Mouse (Mus musculus): Measurements from ENCODE around the gene Rhoh. TPM values are rescaled to one million over a fixed set of nuclear protein-coding genes. Genes with fewer than 3 reads are reported as not detected.

The Rhoh gene
- polyA plus RNA-seq, 1 experiment from 2014 or later: 0.39 TPM

- no peaks in the 10 kb centered on the region for H3K36me3 ChIP-seq (ENCODE audit: control insufficient read depth, insufficient read depth, low read length)
- no peaks in the 10 kb centered on the region for H3K27me3 ChIP-seq (ENCODE audit: control insufficient read depth, insufficient read depth, low read length)
- no peaks in the 10 kb centered on the region for H3K9me3 ChIP-seq (ENCODE audit: control insufficient read depth, low read length)
- WGBS: 89% methylated on average over 17 of the region's 17 CpGs
- H3K4me1 ChIP-seq (ENCODE audit: control insufficient read depth, insufficient read depth, low read length): no peaks in the 10 kb centered on the region
- H3K4me2 ChIP-seq (ENCODE audit: low read depth, low read length): no peak overlapping the region
- H3K4me3 ChIP-seq (ENCODE audit: low read depth, low read length): no peak overlapping the region
- H3K27ac ChIP-seq (ENCODE audit: low read depth, low read length): no peak overlapping the region
- no peak for ATAC-seq (ENCODE audit: low read depth)
- no peak overlapping the region for H3K9ac ChIP-seq (replicated peaks; ENCODE audit: low read depth, low read length)
Measured at GRCm38 (mm10) chr5:65856591-65857411, 4.2 kb upstream of the Rhoh start.

- no peaks in the 10 kb centered on the region for H3K4me1 ChIP-seq (ENCODE audit: control insufficient read depth, insufficient read depth, low read length)
- no peak overlapping the region for H3K27ac ChIP-seq (ENCODE audit: low read depth, low read length)
- WGBS: 89% methylated on average over 12 of the region's 12 CpGs
- H3K4me3 ChIP-seq (ENCODE audit: low read depth, low read length): no peak overlapping the region
- no peaks in the 10 kb centered on the region for H3K9me3 ChIP-seq (ENCODE audit: control insufficient read depth, low read length)
- H3K27me3 ChIP-seq (ENCODE audit: control insufficient read depth, insufficient read depth, low read length): no peaks in the 10 kb centered on the region
- H3K4me2 ChIP-seq (ENCODE audit: low read depth, low read length): no peak overlapping the region
- H3K9ac ChIP-seq (replicated peaks; ENCODE audit: low read depth, low read length): no peak overlapping the region
- H3K36me3 ChIP-seq (ENCODE audit: control insufficient read depth, insufficient read depth, low read length): no peaks in the 10 kb centered on the region
- ATAC-seq (ENCODE audit: low read depth): no peak
Measured at GRCm38 (mm10) chr5:65857935-65858334, 3.1 kb upstream of the Rhoh start.

GRCm38 (mm10) chr5:65858355-65858754, 2.7 kb upstream of the Rhoh start:
- H3K9me3 ChIP-seq (ENCODE audit: control insufficient read depth, low read length): no peaks in the 10 kb centered on the region
- H3K9ac ChIP-seq (replicated peaks; ENCODE audit: low read depth, low read length): no peak overlapping the region
- H3K4me2 ChIP-seq (ENCODE audit: low read depth, low read length): no peak overlapping the region
- H3K4me1 ChIP-seq (ENCODE audit: control insufficient read depth, insufficient read depth, low read length): no peaks in the 10 kb centered on the region
- H3K4me3 ChIP-seq (ENCODE audit: low read depth, low read length): no peak overlapping the region
- no peak overlapping the region for H3K27ac ChIP-seq (ENCODE audit: low read depth, low read length)
- no peak for ATAC-seq (ENCODE audit: low read depth)
- 88% methylated on average over 4 of the region's 6 CpGs for WGBS
- no peaks in the 10 kb centered on the region for H3K27me3 ChIP-seq (ENCODE audit: control insufficient read depth, insufficient read depth, low read length)
- H3K36me3 ChIP-seq (ENCODE audit: control insufficient read depth, insufficient read depth, low read length): no peaks in the 10 kb centered on the region

GRCm38 (mm10) chr5:65858898-65859297, 2.1 kb upstream of the Rhoh start:
- no peaks in the 10 kb centered on the region for H3K27me3 ChIP-seq (ENCODE audit: control insufficient read depth, insufficient read depth, low read length)
- H3K27ac ChIP-seq (ENCODE audit: low read depth, low read length): no peak overlapping the region
- no peak for ATAC-seq (ENCODE audit: low read depth)
- H3K4me2 ChIP-seq (ENCODE audit: low read depth, low read length): no peak overlapping the region
- no peaks in the 10 kb centered on the region for H3K36me3 ChIP-seq (ENCODE audit: control insufficient read depth, insufficient read depth, low read length)
- H3K4me3 ChIP-seq (ENCODE audit: low read depth, low read length): no peak overlapping the region
- 81% methylated on average over 12 of the region's 12 CpGs for WGBS
- H3K4me1 ChIP-seq (ENCODE audit: control insufficient read depth, insufficient read depth, low read length): no peaks in the 10 kb centered on the region
- no peaks in the 10 kb centered on the region for H3K9me3 ChIP-seq (ENCODE audit: control insufficient read depth, low read length)
- H3K9ac ChIP-seq (replicated peaks; ENCODE audit: low read depth, low read length): no peak overlapping the region

- Histone ChIP-seq H3K27ac (ENCODE audit: low read depth, low read length) (no peak overlapping the region), H3K4me1 (ENCODE audit: control insufficient read depth, insufficient read depth, low read length) (no peaks in the 10 kb centered on the region), H3K4me2 (ENCODE audit: low read depth, low read length) (no peak overlapping the region), H3K27me3 (ENCODE audit: control insufficient read depth, insufficient read depth, low read length) (no peaks in the 10 kb centered on the region), H3K9me3 (ENCODE audit: control insufficient read depth, low read length) (no peaks in the 10 kb centered on the region), H3K9ac (replicated peaks; ENCODE audit: low read depth, low read length) (no peak overlapping the region), H3K36me3 (ENCODE audit: control insufficient read depth, insufficient read depth, low read length) (no peaks in the 10 kb centered on the region), H3K4me3 (ENCODE audit: low read depth, low read length) (no peak overlapping the region)
- WGBS: 70% methylated on average over 6 of the region's 6 CpGs
- ATAC-seq (ENCODE audit: low read depth): no peak
Measured at GRCm38 (mm10) chr5:65859396-65859795, 1.6 kb upstream of the Rhoh start.

GRCm38 (mm10) chr5:65860281-65861000, 572 bp upstream of the Rhoh start:
- ATAC-seq (ENCODE audit: low read depth): no peak
- Histone ChIP-seq H3K27ac (ENCODE audit: low read depth, low read length) (no peak overlapping the region), H3K4me1 (ENCODE audit: control insufficient read depth, insufficient read depth, low read length) (no peaks in the 10 kb centered on the region), H3K9me3 (ENCODE audit: control insufficient read depth, low read length) (no peaks in the 10 kb centered on the region), H3K4me3 (ENCODE audit: low read depth, low read length) (no peak overlapping the region), H3K9ac (replicated peaks; ENCODE audit: low read depth, low read length) (no peak overlapping the region), H3K27me3 (ENCODE audit: control insufficient read depth, insufficient read depth, low read length) (no peaks in the 10 kb centered on the region), H3K4me2 (ENCODE audit: low read depth, low read length) (no peak overlapping the region), H3K36me3 (ENCODE audit: control insufficient read depth, insufficient read depth, low read length) (no peaks in the 10 kb centered on the region)
- 71% methylated on average over 11 of the region's 12 CpGs for WGBS

- no peaks in the 10 kb centered on the region for H3K36me3 ChIP-seq (ENCODE audit: control insufficient read depth, insufficient read depth, low read length)
- no peak overlapping the region for H3K9ac ChIP-seq (replicated peaks; ENCODE audit: low read depth, low read length)
- H3K4me2 ChIP-seq (ENCODE audit: low read depth, low read length): no peak overlapping the region
- no peak for ATAC-seq (ENCODE audit: low read depth)
- WGBS: 91% methylated on average over 7 of the region's 7 CpGs
- no peak overlapping the region for H3K4me3 ChIP-seq (ENCODE audit: low read depth, low read length)
- H3K9me3 ChIP-seq (ENCODE audit: control insufficient read depth, low read length): no peaks in the 10 kb centered on the region
- H3K27me3 ChIP-seq (ENCODE audit: control insufficient read depth, insufficient read depth, low read length): no peaks in the 10 kb centered on the region
- no peaks in the 10 kb centered on the region for H3K4me1 ChIP-seq (ENCODE audit: control insufficient read depth, insufficient read depth, low read length)
- no peak overlapping the region for H3K27ac ChIP-seq (ENCODE audit: low read depth, low read length)
Measured at GRCm38 (mm10) chr5:65862217-65862927, 1.4 kb downstream of the Rhoh start.

GRCm38 (mm10) chr5:65863349-65863749, 2.3 kb downstream of the Rhoh start:
- ATAC-seq (ENCODE audit: low read depth): no peak
- Histone ChIP-seq H3K4me2 (ENCODE audit: low read depth, low read length) (no peak overlapping the region), H3K4me3 (ENCODE audit: low read depth, low read length) (no peak overlapping the region), H3K27me3 (ENCODE audit: control insufficient read depth, insufficient read depth, low read length) (no peaks in the 10 kb centered on the region), H3K9ac (replicated peaks; ENCODE audit: low read depth, low read length) (no peak overlapping the region), H3K9me3 (ENCODE audit: control insufficient read depth, low read length) (no peaks in the 10 kb centered on the region), H3K27ac (ENCODE audit: low read depth, low read length) (no peak overlapping the region), H3K4me1 (ENCODE audit: control insufficient read depth, insufficient read depth, low read length) (no peaks in the 10 kb centered on the region), H3K36me3 (ENCODE audit: control insufficient read depth, insufficient read depth, low read length) (no peaks in the 10 kb centered on the region)
- 87% methylated on average over 12 of the region's 12 CpGs for WGBS

GRCm38 (mm10) chr5:65864486-65864885, 3.5 kb downstream of the Rhoh start:
- no peak overlapping the region for H3K4me3 ChIP-seq (ENCODE audit: low read depth, low read length)
- no peaks in the 10 kb centered on the region for H3K36me3 ChIP-seq (ENCODE audit: control insufficient read depth, insufficient read depth, low read length)
- H3K4me2 ChIP-seq (ENCODE audit: low read depth, low read length): no peak overlapping the region
- no peaks in the 10 kb centered on the region for H3K9me3 ChIP-seq (ENCODE audit: control insufficient read depth, low read length)
- ATAC-seq (ENCODE audit: low read depth): no peak
- 86% methylated on average over 7 of the region's 7 CpGs for WGBS
- no peak overlapping the region for H3K27ac ChIP-seq (ENCODE audit: low read depth, low read length)
- H3K27me3 ChIP-seq (ENCODE audit: control insufficient read depth, insufficient read depth, low read length): no peaks in the 10 kb centered on the region
- H3K4me1 ChIP-seq (ENCODE audit: control insufficient read depth, insufficient read depth, low read length): no peaks in the 10 kb centered on the region
- H3K9ac ChIP-seq (replicated peaks; ENCODE audit: low read depth, low read length): no peak overlapping the region

Data from neural tube, embryonic 14.5 days (tissue).